Mouse (Mus musculus) B cell, adult 2 months (primary cell): ENCODE data around the gene Serf2.
A peak's percentile ranks its signal among the peaks of the same experiment; 100 is the strongest.
"Not testable (repeated sequence)": the region's sequence is repeated elsewhere in the genome, so short reads cannot be mapped to it uniquely, and the experiment has no call there.

ENCODE experiments used
- DNase-seq, 2 experiments: peaks; one replicate each; pipeline ENCODE4 v3.0.0; 2022

Serf2 gene

DNA sequence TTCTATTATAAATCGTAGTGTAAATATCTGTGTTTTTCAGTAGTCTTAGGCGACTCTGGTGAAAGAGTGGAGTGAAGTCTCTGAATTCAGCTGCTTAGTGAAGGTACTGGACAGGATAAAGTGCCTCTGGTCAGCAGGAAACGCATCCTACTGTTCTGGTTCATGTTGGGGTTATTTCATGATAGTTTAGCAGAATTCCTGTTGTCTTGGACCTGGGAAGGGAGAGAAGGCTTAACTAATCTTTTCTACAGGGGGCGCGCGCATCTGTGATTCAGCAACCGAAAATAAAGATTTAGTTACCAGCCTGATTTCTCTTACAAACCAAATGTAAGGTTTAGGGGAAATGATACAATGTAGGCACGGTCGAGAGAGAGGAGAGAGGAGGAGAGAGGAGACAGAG is 859 bp upstream of the Serf2 start:
- DNase-seq = peak; percentile 44 to 52

- no peak for DNase-seq
Measured at GRCm38 (mm10) chr2:121449545-121450011, 583 bp downstream of the Serf2 start.

DNA sequence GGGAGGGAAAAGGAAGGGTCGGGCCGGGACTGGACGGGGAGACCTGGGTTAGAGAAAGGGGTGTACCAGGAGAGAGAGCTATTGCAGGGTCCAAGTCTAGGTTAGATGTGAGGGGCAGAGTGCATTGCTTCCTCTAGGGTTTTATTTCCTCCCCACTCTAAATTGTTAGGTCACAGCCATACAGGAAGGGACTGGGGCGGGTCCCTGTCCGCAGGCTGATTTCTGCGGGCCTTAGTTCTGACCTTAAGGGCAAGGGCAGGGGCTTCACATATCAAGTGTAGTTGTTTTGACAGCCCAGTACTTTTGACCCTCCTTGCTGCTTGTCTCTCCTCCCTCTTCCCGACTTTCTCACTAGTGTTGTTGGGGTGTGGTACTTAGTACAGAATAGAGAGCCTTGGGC is 1.1 kb downstream of the Serf2 start:
- DNase-seq = peak in 1 of 2 experiments; percentile 24

- DNase-seq = no peak
Measured at GRCm38 (mm10) chr2:121452361-121452760, 3.4 kb downstream of the Serf2 start.

DNA sequence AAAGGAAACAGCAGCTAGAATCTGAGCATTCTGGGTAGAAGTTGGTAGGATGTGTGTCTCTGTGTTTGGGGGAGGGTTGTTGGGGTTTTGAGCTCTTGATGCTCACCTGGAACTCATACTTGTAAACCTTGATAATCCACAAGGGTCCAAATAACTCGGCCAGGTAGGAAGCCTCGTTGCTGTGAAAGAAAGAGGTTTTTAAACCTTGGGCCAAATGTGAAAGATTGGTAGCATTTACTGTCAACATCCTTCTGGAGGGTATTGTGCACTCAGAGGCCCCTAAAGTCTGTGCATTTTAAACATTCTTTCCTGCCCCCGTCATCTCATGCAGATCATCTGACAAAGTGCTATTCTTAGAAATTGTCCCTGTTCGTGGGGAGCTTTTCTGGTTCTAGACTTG is 4.0 kb downstream of the Serf2 start, which contains the start of gene Hypk:
Gene Hypk (plus strand): TSS at position 301 of the 400 bp plus-strand sequence.
- DNase-seq = no peak

GRCm38 (mm10) chr2:121453917-121454316 is 4.9 kb downstream of the Serf2 start:
- no peak for DNase-seq

DNA sequence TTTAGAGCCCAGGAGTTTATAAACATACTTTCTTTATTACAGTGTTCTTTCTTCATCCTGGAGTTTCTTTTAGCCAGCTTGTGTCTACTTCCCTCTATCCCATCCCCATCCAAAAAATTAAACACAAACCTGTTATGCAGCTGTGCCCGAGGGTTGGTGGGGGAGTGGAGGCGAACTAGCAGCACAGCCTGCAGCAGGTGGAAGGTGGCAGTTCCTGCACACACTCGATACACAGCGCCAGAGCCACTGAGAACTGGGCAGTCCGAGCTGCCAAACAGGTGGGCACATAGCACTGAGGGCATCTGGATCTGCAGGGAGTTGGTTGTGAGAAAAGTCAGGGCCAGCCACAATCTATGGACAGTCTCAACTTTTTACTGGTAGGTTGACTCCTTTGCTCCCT is 6.5 kb downstream of the Serf2 start:
- no peak for DNase-seq

GRCm38 (mm10) chr2:121456692-121457642 is 8.0 kb downstream of the Serf2 start, which contains the start of gene Serinc4:
Gene Serinc4, minus strand, starts transcription at chr2:121456781.
- peak; percentile 91 to 92 for DNase-seq

GRCm38 (mm10) chr2:121460071-121460470 is 11.1 kb downstream of the Serf2 start:
- DNase-seq = no peak

DNA sequence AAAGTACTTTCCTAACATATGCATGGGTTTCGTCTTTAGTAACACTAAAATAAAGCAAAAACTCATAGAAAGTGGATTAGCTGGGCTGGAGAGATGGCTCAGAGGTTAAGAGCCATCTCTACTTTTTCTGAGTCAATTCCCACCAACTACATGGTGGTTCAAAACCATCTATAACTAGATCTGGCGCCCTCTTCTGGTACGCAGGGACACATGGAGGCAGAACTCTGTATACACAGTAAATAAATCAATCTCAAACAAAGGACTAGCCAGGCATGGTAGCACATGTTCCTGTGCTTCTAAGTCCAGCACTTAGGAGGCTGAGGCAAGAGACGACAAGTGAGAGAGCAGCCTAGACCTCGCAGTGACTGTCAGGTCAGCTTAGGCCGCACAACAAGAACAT is 20.0 kb downstream of the Serf2 start:
- DNase-seq = not testable (repeated sequence)

- not testable (repeated sequence) for DNase-seq
Measured at GRCm38 (mm10) chr2:121472783-121473182, 23.8 kb downstream of the Serf2 start.

DNA sequence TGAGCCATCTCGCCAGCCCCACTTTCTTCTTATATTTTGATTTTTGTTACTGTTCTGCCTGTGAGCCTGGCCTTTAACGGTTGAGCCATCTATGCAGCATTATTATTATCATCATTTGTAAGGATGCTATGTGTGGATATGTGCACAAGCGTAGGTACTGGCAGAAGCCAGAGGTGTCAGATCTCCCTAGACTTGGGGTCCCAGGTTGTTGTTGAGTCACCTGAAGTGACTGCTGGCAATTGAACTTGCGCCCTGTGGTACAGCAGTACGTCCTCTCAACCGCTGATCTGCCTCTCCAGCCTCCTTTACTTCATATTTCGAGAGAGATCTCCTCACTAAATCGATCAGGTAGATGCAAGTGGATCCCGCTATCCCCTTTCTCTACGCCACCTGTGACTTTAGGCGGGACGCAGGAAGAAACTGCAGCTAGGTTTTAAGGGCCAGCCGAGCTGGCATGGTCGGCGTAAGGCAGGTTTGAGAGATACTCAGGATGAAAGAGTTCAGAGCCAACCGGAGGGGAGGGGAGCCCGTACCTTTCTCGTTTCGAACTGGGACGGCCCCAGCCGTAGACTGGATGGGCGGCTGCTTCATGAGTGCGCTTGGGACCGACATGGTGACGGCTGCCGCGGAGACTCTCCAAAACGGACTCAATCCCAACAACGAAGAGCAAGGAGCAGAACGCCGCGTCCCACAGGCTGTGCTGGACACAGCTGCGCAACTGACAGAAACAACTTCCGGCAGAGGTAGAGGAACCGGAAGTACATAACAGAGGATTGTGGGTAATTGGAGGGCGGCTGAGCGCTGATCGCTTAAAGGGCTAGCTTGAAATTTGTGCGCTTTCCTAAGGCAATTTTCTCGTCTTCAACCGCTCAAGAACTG is 24.5 kb downstream of the Serf2 start, which contains the start of gene Mfap1b:
Gene Mfap1b (minus strand): TSS at position 767 of the 879 bp plus-strand sequence.
- peak; percentile 80 for DNase-seq

- DNase-seq = no peak
Measured at GRCm38 (mm10) chr2:121474180-121474535, 25.2 kb downstream of the Serf2 start.

DNA sequence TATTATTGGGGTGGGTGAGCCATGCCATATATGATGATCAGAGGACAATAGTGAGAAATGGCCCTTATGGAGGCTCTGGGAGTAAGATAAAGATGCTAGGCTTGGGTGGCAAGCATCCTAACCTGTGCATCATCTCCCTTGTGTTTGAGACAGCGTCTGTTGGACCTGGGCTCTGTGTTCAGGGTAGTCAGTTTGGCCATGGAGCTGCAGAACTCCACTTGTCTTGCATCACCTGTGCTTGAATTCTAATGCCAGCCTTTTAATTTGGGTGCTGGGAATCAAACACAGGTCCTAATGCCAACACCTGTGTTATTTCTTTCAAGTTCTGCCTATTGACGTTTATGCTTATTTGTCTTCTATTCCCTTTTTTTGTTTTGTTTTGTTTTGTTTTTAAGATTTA is 26.3 kb downstream of the Serf2 start:
- DNase-seq = not testable (repeated sequence)

- DNase-seq = no peak
Measured at GRCm38 (mm10) chr2:121477491-121478266, 28.7 kb downstream of the Serf2 start.

GRCm38 (mm10) chr2:121480498-121480897 is 31.5 kb downstream of the Serf2 start:
- peak; percentile 60 to 62 for DNase-seq

- not testable (repeated sequence) for DNase-seq
Measured at GRCm38 (mm10) chr2:121480916-121481315, 31.9 kb downstream of the Serf2 start.

DNA sequence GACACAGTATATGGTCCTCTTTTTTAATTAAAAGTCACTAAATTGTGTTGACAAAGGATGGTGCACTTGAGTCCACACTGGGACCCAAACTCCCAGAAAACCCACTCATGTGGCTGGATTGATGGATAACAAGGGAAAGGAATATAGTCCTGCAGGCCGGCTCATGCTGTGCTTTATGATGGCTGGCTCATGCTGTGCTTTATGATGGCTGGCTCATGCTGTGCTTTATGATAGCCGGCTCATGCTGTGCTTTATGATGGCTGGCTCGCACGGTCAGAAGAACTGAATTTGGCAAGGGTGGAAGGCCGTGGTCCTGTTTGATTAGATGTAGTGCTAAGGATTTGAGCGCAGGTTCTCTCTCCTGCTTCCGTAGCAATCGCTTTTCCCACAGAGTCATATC is 34.6 kb downstream of the Serf2 start:
- DNase-seq = no peak

- DNase-seq = not testable (repeated sequence)
Measured at GRCm38 (mm10) chr2:121484403-121484802, 35.4 kb downstream of the Serf2 start.

- DNase-seq = not testable (repeated sequence)
Measured at GRCm38 (mm10) chr2:121501550-121501949, 52.6 kb downstream of the Serf2 start.

DNA sequence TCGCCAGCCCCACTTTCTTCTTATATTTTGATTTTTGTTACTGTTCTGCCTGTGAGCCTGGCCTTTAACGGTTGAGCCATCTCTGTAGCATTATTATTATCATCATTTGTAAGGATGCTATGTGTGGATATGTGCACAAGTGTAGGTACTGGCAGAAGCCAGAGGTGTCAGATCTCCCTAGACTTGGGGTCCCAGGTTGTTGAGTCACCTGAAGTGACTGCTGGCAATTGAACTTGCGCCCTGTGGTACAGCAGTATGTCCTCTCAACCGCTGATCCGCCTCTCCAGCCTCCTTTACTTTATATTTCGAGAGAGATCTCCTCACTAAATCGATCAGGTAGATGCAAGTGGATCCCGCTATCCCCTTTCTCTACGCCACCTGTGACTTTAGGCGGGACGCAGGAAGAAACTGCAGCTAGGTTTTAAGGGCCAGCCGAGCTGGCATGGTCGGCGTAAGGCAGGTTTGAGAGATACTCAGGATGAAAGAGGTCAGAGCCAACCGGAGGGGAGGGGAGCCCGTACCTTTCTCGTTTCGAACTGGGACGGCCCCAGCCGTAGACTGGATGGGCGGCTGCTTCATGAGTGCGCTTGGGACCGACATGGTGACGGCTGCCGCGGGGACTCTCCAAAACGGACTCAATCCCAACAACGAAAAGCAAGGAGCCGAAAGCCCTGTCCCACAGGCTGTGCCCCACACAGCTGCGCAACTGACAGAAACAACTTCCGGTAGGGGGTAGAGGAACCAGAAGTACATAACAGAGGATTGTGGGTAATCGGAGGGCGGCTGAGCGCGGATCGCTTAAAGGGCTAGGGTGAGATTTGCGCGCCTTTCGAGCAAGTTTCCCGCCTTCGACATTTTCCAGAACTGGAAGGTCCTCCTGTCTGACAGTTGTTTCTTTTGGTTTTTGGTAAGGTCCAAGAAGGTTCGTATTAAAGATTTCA is 57.2 kb downstream of the Serf2 start, which contains the start of the genes Mfap1a and Wdr76:
Gene Mfap1a (minus strand): TSS at position 724 of the 941 bp plus-strand sequence.
Gene Wdr76 (plus strand): TSS at position 782 of the 941 bp plus-strand sequence.
- peak; percentile 85 to 86 for DNase-seq
